Mouse (Mus musculus): ENCODE measurements around the gene Cd7. TPM values are rescaled to one million over a fixed set of nuclear protein-coding genes. Genes with fewer than 3 reads are reported as not detected.

Gene Cd7
- 0.39 and 0.58 TPM in 2 replicates for total RNA-seq (2012; rRNA removed)
- under 1 TPM in 1 of 2 experiments, not detected in 1; 0.33 TPM for polyA plus RNA-seq (2012; ENCODE audit: insufficient read depth in 1 of 2, insufficient read length in 2 of 2, low read depth in 1 of 2, low replicate concordance in 2 of 2, missing spikeins in 1 of 2)

GRCm38 (mm10) chr11:121039302-121039701 is at the start of gene Cd7:
Gene Cd7 (minus strand): TSS chr11:121039418.
- H3K79me2 ChIP-seq (ENCODE audit: control insufficient read depth, insufficient read depth, low read length, poor library complexity): no peaks in the 10 kb centered on the region
- H3K36me3 ChIP-seq (ENCODE audit: control insufficient read depth in 1 of 2, insufficient read depth in 2 of 2, low read length in 2 of 2): peaks cover 0 to 5% of the 10 kb centered on the region in 2 experiments; a peak in 1 of 4 replicates
- no peak within 1 kb of the TSS for H3K9ac ChIP-seq (ENCODE audit: control insufficient read depth, low read depth, low read length, poor library complexity, severe bottlenecking)
- H3K27me3 ChIP-seq (ENCODE audit: control insufficient read depth in 1 of 2, insufficient read depth in 2 of 2, low read length in 2 of 2): peaks cover 0 to under 1% of the 10 kb centered on the region in 2 experiments; a peak in 2 of 4 replicates
- TF ChIP-seq EP300 (IDR thresholded peaks at IDR 0.05; ENCODE audit: low read depth in 1 of 2, low read length in 2 of 2) (no peak), CHD2 (IDR thresholded peaks at IDR 0.05; ENCODE audit: low read length) (no peak), MAZ (IDR thresholded peaks at IDR 0.05; ENCODE audit: low read depth, low read length) (no peak), USF1 (IDR thresholded peaks at IDR 0.05; ENCODE audit: low read depth, low read length) (peak; percentile 48; the same call in 1 of the 2 replicates), MXI1 (IDR thresholded peaks at IDR 0.05; ENCODE audit: low read depth, low read length) (0 out of 2 replicates have a peak, but pooled peaks have one; percentile 27), HCFC1 (IDR thresholded peaks at IDR 0.05; ENCODE audit: low read depth, low read length) (no peak), MYC (IDR thresholded peaks at IDR 0.05; ENCODE audit: low read depth, low read length) (no peak), ELF1 (IDR thresholded peaks at IDR 0.05; ENCODE audit: low read depth, low read length) (no peak), SIN3A (IDR thresholded peaks at IDR 0.05; ENCODE audit: low read length) (no peak; the same call in 1 of the 2 replicates)
- H3K4me1 ChIP-seq (ENCODE audit: control insufficient read depth in 1 of 2, insufficient read depth in 2 of 2, low read length in 2 of 2): peaks cover 8 to 14% of the 10 kb centered on the region in 2 experiments
- peak; percentile 63 for DNase-seq (ENCODE audit: low read depth, low spot score)
- no peak within 1 kb of the TSS for H3K27ac ChIP-seq (ENCODE audit: control insufficient read depth, low read depth, low read length)
- no peaks in the 10 kb centered on the region for H3K9me3 ChIP-seq (replicated peaks; ENCODE audit: insufficient read depth, low read length)
- no peak within 1 kb of the TSS for H3K4me3 ChIP-seq (ENCODE audit: control insufficient read depth in 1 of 2, insufficient read depth in 1 of 2, low read depth in 2 of 2, low read length in 2 of 2)

- Histone ChIP-seq H3K36me3 (ENCODE audit: control insufficient read depth in 1 of 2, insufficient read depth in 2 of 2, low read length in 2 of 2) (no peaks in the 10 kb centered on the region), H3K4me1 (ENCODE audit: control insufficient read depth in 1 of 2, insufficient read depth in 2 of 2, low read length in 2 of 2) (no peaks in the 10 kb centered on the region), H3K4me3 (ENCODE audit: control insufficient read depth in 1 of 2, insufficient read depth in 1 of 2, low read depth in 2 of 2, low read length in 2 of 2) (no peak overlapping the region), H3K79me2 (ENCODE audit: control insufficient read depth, insufficient read depth, low read length, poor library complexity) (no peaks in the 10 kb centered on the region), H3K27me3 (ENCODE audit: control insufficient read depth in 1 of 2, insufficient read depth in 2 of 2, low read length in 2 of 2) (peaks cover 0 to 1% of the 10 kb centered on the region in 2 experiments; a peak in 1 of 4 replicates), H3K9ac (ENCODE audit: control insufficient read depth, low read depth, low read length, poor library complexity, severe bottlenecking) (no peak overlapping the region), H3K27ac (ENCODE audit: control insufficient read depth, low read depth, low read length) (no peak overlapping the region), H3K9me3 (replicated peaks; ENCODE audit: insufficient read depth, low read length) (no peaks in the 10 kb centered on the region)
- TF ChIP-seq GABPA (IDR thresholded peaks at IDR 0.05; ENCODE audit: low read depth, low read length) (no peak), JUND (IDR thresholded peaks at IDR 0.05; ENCODE audit: low read depth, low read length) (no peak), GATA1 (IDR thresholded peaks at IDR 0.05; ENCODE audit: low read depth, low read length) (no peak), BHLHE40 (IDR thresholded peaks at IDR 0.05; ENCODE audit: borderline replicate concordance, low read depth, low read length) (no peak), ETS1 (IDR thresholded peaks at IDR 0.05; ENCODE audit: low read depth, low read length) (no peak), POLR2AphosphoS5 (IDR thresholded peaks at IDR 0.05; ENCODE audit: borderline replicate concordance, low read depth, low read length) (no peak), CHD1 (IDR thresholded peaks at IDR 0.05; ENCODE audit: low read depth, low read length) (no peak), MXI1 (IDR thresholded peaks at IDR 0.05; ENCODE audit: low read depth, low read length) (no peak), SMC3 (IDR thresholded peaks at IDR 0.05; ENCODE audit: low read depth, low read length) (no peak), MAFK (IDR thresholded peaks at IDR 0.05; ENCODE audit: borderline replicate concordance, low read depth, low read length) (no peak), USF2 (IDR thresholded peaks at IDR 0.05; ENCODE audit: borderline replicate concordance in 1 of 2, insufficient read depth in 1 of 2, low read depth in 1 of 2, low read length in 2 of 2) (no peak)
- no peak for DNase-seq (ENCODE audit: low read depth, low spot score)
Observed at GRCm38 (mm10) chr11:121088997-121089396, 49.8 kb upstream of the Cd7 start.

Data from MEL (cell line).